In genomic region chr4:115962671-115963412, GRCm38 (mm10) we compare ENCODE assay signal across 8 mouse cellular contexts. TPM values are rescaled to one million over a fixed set of nuclear protein-coding genes. Genes with fewer than 3 reads are reported as not detected.
DNase-seq lines count a peak whose midpoint lies in the region; ATAC-seq lines count a peak whose summit lies in the region.

No protein-coding gene starts in this region.

- peaks cover 99% of the 10 kb centered on the region for H3K27me3 ChIP-seq in heart, embryonic 10.5 days (ENCODE audit: insufficient read depth, poor library complexity, severe bottlenecking)
- peaks cover 78% of the 10 kb centered on the region for H3K27me3 ChIP-seq in forebrain, embryonic 15.5 days
- H3K27me3 ChIP-seq in intestine, embryonic 15.5 days (replicated peaks) = peaks cover 73% of the 10 kb centered on the region
- peaks cover 86% of the 10 kb centered on the region for H3K27me3 ChIP-seq in liver, embryonic 11.5 days (replicated peaks; ENCODE audit: control insufficient read depth, insufficient read depth, low read length)
- peaks cover 46% of the 10 kb centered on the region for H3K27me3 ChIP-seq in midbrain, embryonic 16.5 days (ENCODE audit: control insufficient read depth, insufficient read depth, low read depth, low read length)
- H3K27me3 ChIP-seq in stomach, embryonic 16.5 days (ENCODE audit: control insufficient read depth, insufficient read depth, low read length) = peaks cover 64% of the 10 kb centered on the region

- H3K4me3 ChIP-seq in heart, embryonic 10.5 days = peak overlapping the region; percentile 75
- H3K4me3 ChIP-seq in forebrain, embryonic 15.5 days = peak overlapping the region; percentile 61
- H3K4me3 ChIP-seq in intestine, embryonic 15.5 days (replicated peaks) = peak overlapping the region; percentile 61
- peak overlapping the region; percentile 55 for H3K4me3 ChIP-seq in liver, embryonic 11.5 days (ENCODE audit: low read depth, low read length)
- H3K4me3 ChIP-seq in midbrain, embryonic 16.5 days (ENCODE audit: low read depth, low read length) = peak overlapping the region; percentile 64
- H3K4me3 ChIP-seq in stomach, embryonic 16.5 days (replicated peaks; ENCODE audit: low read length) = peak overlapping the region; percentile 61

- no peak for DNase-seq in heart, embryonic 10.5 days (ENCODE audit: low spot score)
- no peak for DNase-seq in heart, postnatal 25 days (ENCODE audit: low spot score)
- peak; percentile 52 for DNase-seq in adrenal gland, adult 2 months
- peak; percentile 58 for DNase-seq in liver, embryonic 11.5 days (ENCODE audit: low spot score)

- intact Hi-C loops in heart, postnatal 25 days (cut with DNase I) = no loop called here

- H3K4me2 ChIP-seq in forebrain, embryonic 15.5 days (replicated peaks) = peak overlapping the region; percentile 94
- H3K4me2 ChIP-seq in intestine, embryonic 15.5 days (replicated peaks) = peak overlapping the region; percentile 98
- peak overlapping the region; percentile 79 for H3K4me2 ChIP-seq in liver, embryonic 11.5 days
- H3K4me2 ChIP-seq in midbrain, embryonic 16.5 days (ENCODE audit: low read length) = peak overlapping the region; percentile 76
- peak overlapping the region; percentile 94 for H3K4me2 ChIP-seq in stomach, embryonic 16.5 days (ENCODE audit: low read depth, low read length)

- peak overlapping the region; percentile 67 for H3K9ac ChIP-seq in forebrain, embryonic 15.5 days (replicated peaks)
- peak overlapping the region; percentile 65 for H3K9ac ChIP-seq in intestine, embryonic 15.5 days
- H3K9ac ChIP-seq in liver, embryonic 11.5 days (ENCODE audit: low read depth, low read length) = peak overlapping the region; percentile 44; the same call in 1 of the 2 replicates
- peak overlapping the region; percentile 78 for H3K9ac ChIP-seq in midbrain, embryonic 16.5 days (ENCODE audit: low read depth, low read length)
- H3K9ac ChIP-seq in stomach, embryonic 16.5 days (ENCODE audit: low read length) = peak overlapping the region; percentile 71

- under 1% methylated on average over 79 of the region's 79 CpGs for WGBS in heart, embryonic 10.5 days
- under 1% methylated on average over 68 of the region's 79 CpGs for WGBS in forebrain, embryonic 15.5 days
- WGBS in intestine, embryonic 15.5 days = under 1% methylated on average over 79 of the region's 79 CpGs
- WGBS in liver, embryonic 11.5 days = 1% methylated on average over 79 of the region's 79 CpGs
- WGBS in midbrain, embryonic 16.5 days = under 1% methylated on average over 73 of the region's 79 CpGs
- WGBS in stomach, embryonic 16.5 days = under 1% methylated on average over 79 of the region's 79 CpGs

- ATAC-seq in forebrain, embryonic 15.5 days (replicated peaks) = peak; percentile 71
- peak; percentile 64 for ATAC-seq in intestine, embryonic 15.5 days
- ATAC-seq in liver, embryonic 11.5 days (replicated peaks; ENCODE audit: low FRiP score) = peak; percentile 34; the same call in 1 of the 2 replicates
- peak; percentile 77 for ATAC-seq in midbrain, embryonic 16.5 days
- peak; percentile 64 for ATAC-seq in stomach, embryonic 16.5 days (ENCODE audit: insufficient read depth, low FRiP score)

- H3K9me3 ChIP-seq in heart, embryonic 10.5 days = no peaks in the 10 kb centered on the region
- H3K9me3 ChIP-seq in forebrain, embryonic 15.5 days = no peaks in the 10 kb centered on the region
- H3K9me3 ChIP-seq in intestine, embryonic 15.5 days = no peaks in the 10 kb centered on the region
- H3K9me3 ChIP-seq in liver, embryonic 11.5 days (ENCODE audit: control insufficient read depth, low read length) = no peaks in the 10 kb centered on the region
- no peaks in the 10 kb centered on the region for H3K9me3 ChIP-seq in midbrain, embryonic 16.5 days (replicated peaks; ENCODE audit: control insufficient read depth, low read length, poor library complexity, severe bottlenecking)
- no peaks in the 10 kb centered on the region for H3K9me3 ChIP-seq in stomach, embryonic 16.5 days (replicated peaks; ENCODE audit: control insufficient read depth, low read length)

- H3K27ac ChIP-seq in heart, embryonic 10.5 days = peak overlapping the region; percentile 75
- no peak overlapping the region for H3K27ac ChIP-seq in forebrain, embryonic 15.5 days (replicated peaks)
- H3K27ac ChIP-seq in intestine, embryonic 15.5 days = no peak overlapping the region
- H3K27ac ChIP-seq in liver, embryonic 11.5 days (ENCODE audit: low read depth, low read length) = no peak overlapping the region
- no peak overlapping the region for H3K27ac ChIP-seq in midbrain, embryonic 16.5 days (ENCODE audit: low read length)
- H3K27ac ChIP-seq in stomach, embryonic 16.5 days (ENCODE audit: low read length) = no peak overlapping the region

- peaks cover 23% of the 10 kb centered on the region for H3K4me1 ChIP-seq in heart, embryonic 10.5 days
- H3K4me1 ChIP-seq in forebrain, embryonic 15.5 days = peaks cover 12% of the 10 kb centered on the region
- H3K4me1 ChIP-seq in intestine, embryonic 15.5 days (replicated peaks) = peaks cover 7% of the 10 kb centered on the region; the same call in 1 of the 2 replicates
- H3K4me1 ChIP-seq in liver, embryonic 11.5 days (replicated peaks; ENCODE audit: control insufficient read depth, insufficient read depth, low read length) = no peaks in the 10 kb centered on the region
- peaks cover 13% of the 10 kb centered on the region for H3K4me1 ChIP-seq in midbrain, embryonic 16.5 days (ENCODE audit: control insufficient read depth, insufficient read depth, low read length)
- peaks cover 5% of the 10 kb centered on the region for H3K4me1 ChIP-seq in stomach, embryonic 16.5 days (ENCODE audit: control insufficient read depth, insufficient read depth, low read length)

- no peaks in the 10 kb centered on the region for H3K36me3 ChIP-seq in heart, embryonic 10.5 days
- H3K36me3 ChIP-seq in forebrain, embryonic 15.5 days = no peaks in the 10 kb centered on the region
- H3K36me3 ChIP-seq in intestine, embryonic 15.5 days = no peaks in the 10 kb centered on the region
- no peaks in the 10 kb centered on the region for H3K36me3 ChIP-seq in liver, embryonic 11.5 days (ENCODE audit: control insufficient read depth, insufficient read depth, low read length)
- H3K36me3 ChIP-seq in midbrain, embryonic 16.5 days (ENCODE audit: control insufficient read depth, insufficient read depth, low read length) = no peaks in the 10 kb centered on the region
- no peaks in the 10 kb centered on the region for H3K36me3 ChIP-seq in stomach, embryonic 16.5 days (ENCODE audit: control insufficient read depth, insufficient read depth, low read length)

RNA-seq across cellular contexts. Expression of gene Dmbx1, which starts 23.1 kb away (rescaled TPM):
- polyA plus RNA-seq in heart, embryonic 10.5 days (2016; fragmentation: Nextera tagmentation; extraction: Ambion mirVana) = not detected in 2 replicates
- not detected for total RNA-seq in heart, postnatal 25 days (2021)
- total RNA-seq in adrenal gland, adult 2 months (2021) = not detected
- not detected in 2 replicates for polyA plus RNA-seq in adrenal gland, adult 2 months (2012; rRNA removed)
- 0.23 TPM in 1 of 2 replicates, not detected in the other for polyA plus RNA-seq in forebrain, embryonic 15.5 days (2015; fragmentation: Nextera tagmentation; extraction: Ambion mirVana)
- polyA plus RNA-seq in intestine, embryonic 15.5 days (2015; fragmentation: Nextera tagmentation; extraction: Ambion mirVana) = not detected in 2 replicates
- polyA plus RNA-seq in liver, embryonic 11.5 days (2014; fragmentation: Nextera tagmentation; extraction: Ambion mirVana) = not detected in 2 replicates
- polyA plus RNA-seq in midbrain, embryonic 16.5 days (2015; fragmentation: Nextera tagmentation; extraction: Ambion mirVana) = 6.1 and 12.0 TPM in 2 replicates
- not detected in 2 replicates for polyA plus RNA-seq in stomach, embryonic 16.5 days (2015; fragmentation: Nextera tagmentation; extraction: Ambion mirVana)

RNA-seq across cellular contexts. Expression of gene Faah, which starts 54.9 kb away (rescaled TPM):
- polyA plus RNA-seq in heart, embryonic 10.5 days (2016; fragmentation: Nextera tagmentation; extraction: Ambion mirVana) = 1.3 and 1.7 TPM in 2 replicates
- total RNA-seq in heart, postnatal 25 days (2021) = under 1 TPM; 0.13 to 0.17 TPM
- 1 to 10 TPM; 3.7 to 4.8 TPM for total RNA-seq in adrenal gland, adult 2 months (2021)
- 4.7 and 8.0 TPM in 2 replicates for polyA plus RNA-seq in adrenal gland, adult 2 months (2012; rRNA removed)
- 11.0 and 12.7 TPM in 2 replicates for polyA plus RNA-seq in forebrain, embryonic 15.5 days (2015; fragmentation: Nextera tagmentation; extraction: Ambion mirVana)
- 48.2 and 57.6 TPM in 2 replicates for polyA plus RNA-seq in intestine, embryonic 15.5 days (2015; fragmentation: Nextera tagmentation; extraction: Ambion mirVana)
- polyA plus RNA-seq in liver, embryonic 11.5 days (2014; fragmentation: Nextera tagmentation; extraction: Ambion mirVana) = 3.9 and 4.7 TPM in 2 replicates
- 25.9 and 27.3 TPM in 2 replicates for polyA plus RNA-seq in midbrain, embryonic 16.5 days (2015; fragmentation: Nextera tagmentation; extraction: Ambion mirVana)
- polyA plus RNA-seq in stomach, embryonic 16.5 days (2015; fragmentation: Nextera tagmentation; extraction: Ambion mirVana) = 14.0 and 15.9 TPM in 2 replicates

Comparison
In these comparisons a context has a peak if more than half of its experiments do, and no peak if none do; other contexts are left out.
1. DNase-seq: peak in adrenal gland, adult 2 months (single experiment) and liver, embryonic 11.5 days (single experiment); none in heart, embryonic 10.5 days (single experiment) and heart, postnatal 25 days (single experiment).
2. Peak in every context shown above with its lines, with median percentiles within 50 percentile points of each other: H3K4me3 ChIP-seq, ATAC-seq, H3K4me2 ChIP-seq and H3K9ac ChIP-seq.